Mouse (Mus musculus) small intestine, adult 2 months (tissue): ENCODE measurements around the gene Cpt1a. TPM values are rescaled to one million over a fixed set of nuclear protein-coding genes. Genes with fewer than 3 reads are reported as not detected.
A peak's percentile ranks its signal among the peaks of the same experiment; 100 is the strongest.

Source experiments
- H3K27ac ChIP-seq: fragments of 200-500 bp; 2 replicates; pipeline ENCODE4 v1.5.1; 2012; ENCODE audit warnings: low read depth, low read length, control low read depth, inconsistent platforms; ENCODE audit not compliant: insufficient read depth
- H3K27me3 ChIP-seq: fragments of 200-500 bp; 2 replicates; pipeline ENCODE4 v1.6.1; 2012; ENCODE audit warnings: mild to moderate bottlenecking, moderate library complexity, low read length, inconsistent platforms; ENCODE audit not compliant: control insufficient read depth, insufficient read depth
- H3K36me3 ChIP-seq: fragments of 200-500 bp; 2 replicates; pipeline ENCODE4 v1.6.1; 2012; ENCODE audit warnings: mild to moderate bottlenecking, low read length, control low read depth, inconsistent platforms; ENCODE audit not compliant: control insufficient read depth, insufficient read depth
- H3K4me1 ChIP-seq: fragments of 200-500 bp; 2 replicates; pipeline ENCODE4 v1.6.1; 2012; ENCODE audit warnings: low read length, inconsistent platforms, mixed read lengths; ENCODE audit not compliant: control insufficient read depth, insufficient read depth, insufficient read length
- H3K4me3 ChIP-seq: fragments of 200-500 bp; 2 replicates; pipeline ENCODE4 v1.5.1; 2012; ENCODE audit warnings: low read depth, mild to moderate bottlenecking, control low read depth, inconsistent platforms, low read length, moderate library complexity
- CTCF ChIP-seq: fragments of 200-500 bp; IDR thresholded peaks from 2 replicates; pipeline ENCODE4 v1.5.1; 2012; ENCODE audit warnings: low read depth, mild to moderate bottlenecking, control low read depth, inconsistent platforms, low read length, moderate library complexity, mixed read lengths; ENCODE audit not compliant: insufficient replicate concordance, insufficient read length; ENCODE audit errors: extremely low read depth
- POLR2A ChIP-seq: fragments of 200-500 bp; IDR thresholded peaks from 2 replicates; pipeline ENCODE4 v1.6.1; 2012; ENCODE audit warnings: low read depth, mild to moderate bottlenecking, control low read depth, inconsistent platforms, low read length, moderate library complexity
- WGBS: fragments of 180-500 bp; shearing (Covaris S2); methylation state at CpG from one replicate; pipeline ENCODE4 v1.1.7; 2018; 5-methylcytosine and 5-hydroxymethylcytosine counted together
- polyA plus RNA-seq: library from polyadenylated mRNA; depleted of rRNA; stranded (reverse); fragments of >200 nt; gene quantifications from 2 replicates; pipeline ENCODE4 v1.2.3, GENCODE M21; 2012

Gene Cpt1a
- polyA plus RNA-seq, 1 experiment = 92.1 TPM

DNA sequence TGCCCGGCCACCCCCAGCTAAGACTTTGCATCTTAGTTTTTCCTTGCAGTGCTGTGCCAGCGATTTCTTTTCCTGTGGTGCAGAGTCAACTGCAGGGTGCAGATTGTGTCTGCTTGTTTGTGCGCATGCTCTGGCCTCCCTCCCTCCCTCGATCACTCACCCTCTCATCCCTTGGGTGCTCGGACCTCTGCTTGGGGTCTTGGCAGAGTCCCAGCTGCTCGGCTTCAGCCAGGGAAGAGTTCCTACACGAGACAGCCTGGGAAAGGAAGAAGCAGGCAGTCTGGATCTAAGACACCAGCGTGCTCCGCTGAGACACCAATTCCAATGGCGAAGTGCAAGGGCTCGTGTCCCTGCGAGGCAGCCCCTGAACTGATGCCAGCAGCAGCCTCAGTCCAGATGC is 51.2 kb downstream of the Cpt1a start:
- H3K4me3 ChIP-seq = no peak overlapping the region
- H3K27ac ChIP-seq = no peak overlapping the region
- WGBS = 87% methylated on average over 12 of the region's 12 CpGs
- H3K27me3 ChIP-seq = no peaks in the 10 kb centered on the region
- TF ChIP-seq POLR2A (no peak), CTCF (no peak)
- H3K4me1 ChIP-seq = peaks cover 10% of the 10 kb centered on the region; the same call in 1 of the 2 replicates
- H3K36me3 ChIP-seq = peaks cover 80% of the 10 kb centered on the region

DNA sequence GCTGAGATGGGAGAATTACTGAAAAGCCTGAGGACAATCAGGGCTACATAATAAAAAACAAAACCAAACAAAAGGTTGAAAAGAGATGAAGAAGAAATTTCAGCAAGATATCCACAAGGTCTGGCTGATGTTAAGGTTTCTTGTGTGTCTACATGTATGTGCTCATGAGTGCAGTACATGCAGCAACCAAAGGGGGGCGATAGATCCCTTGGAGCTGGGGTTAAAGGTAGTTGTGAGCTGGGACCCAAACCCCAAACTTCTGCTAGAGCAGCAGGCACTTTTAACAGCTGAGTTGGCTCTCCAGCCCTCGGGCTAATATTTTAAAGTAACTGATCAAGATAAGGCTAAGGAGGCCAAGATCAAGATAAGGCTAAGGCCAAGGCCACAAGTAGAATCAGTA is 51.9 kb downstream of the Cpt1a start:
- H3K4me1 ChIP-seq = peaks cover 10% of the 10 kb centered on the region; the same call in 1 of the 2 replicates
- no peak overlapping the region for H3K4me3 ChIP-seq
- TF ChIP-seq POLR2A (no peak), CTCF (peak; percentile 30; the same call in 1 of the 2 replicates)
- H3K36me3 ChIP-seq = peaks cover 78% of the 10 kb centered on the region
- no peak overlapping the region for H3K27ac ChIP-seq
- 50% methylated on average over 2 of the region's 2 CpGs for WGBS
- H3K27me3 ChIP-seq = no peaks in the 10 kb centered on the region

DNA sequence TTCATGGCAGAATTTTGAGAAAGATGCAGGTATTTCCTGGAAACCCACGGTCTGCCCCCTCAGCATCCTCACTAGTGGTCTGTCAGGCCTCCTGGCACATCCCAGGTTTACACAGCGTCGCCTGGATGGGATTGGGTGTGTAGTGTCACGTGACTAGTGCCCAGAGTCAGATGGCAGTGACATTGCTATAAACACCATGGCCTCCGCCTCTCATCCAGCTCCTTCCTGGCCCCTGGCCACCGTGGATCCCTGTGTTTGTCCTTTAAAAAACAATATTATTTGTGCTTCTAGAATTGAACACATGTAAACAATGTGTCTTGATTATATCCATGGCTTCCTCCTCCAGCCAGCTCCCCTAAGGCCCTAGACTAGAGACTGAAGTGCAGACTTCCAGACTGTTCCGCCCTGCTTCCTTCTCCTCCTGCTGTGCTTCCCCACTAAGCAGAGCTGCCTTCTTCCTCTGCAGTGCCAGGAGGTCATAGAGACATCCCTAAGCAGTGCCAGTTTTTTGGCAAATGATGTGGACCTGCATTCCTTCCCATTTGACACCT is 53.9 kb downstream of the Cpt1a start:
- Histone ChIP-seq H3K27me3 (no peaks in the 10 kb centered on the region), H3K27ac (no peak overlapping the region), H3K4me3 (no peak overlapping the region), H3K36me3 (peaks cover 79% of the 10 kb centered on the region), H3K4me1 (peaks cover 10% of the 10 kb centered on the region; the same call in 1 of the 2 replicates)
- no peak for TF ChIP-seq CTCF
- TF ChIP-seq POLR2A = no peak
- WGBS = 74% methylated on average over 7 of the region's 7 CpGs

DNA sequence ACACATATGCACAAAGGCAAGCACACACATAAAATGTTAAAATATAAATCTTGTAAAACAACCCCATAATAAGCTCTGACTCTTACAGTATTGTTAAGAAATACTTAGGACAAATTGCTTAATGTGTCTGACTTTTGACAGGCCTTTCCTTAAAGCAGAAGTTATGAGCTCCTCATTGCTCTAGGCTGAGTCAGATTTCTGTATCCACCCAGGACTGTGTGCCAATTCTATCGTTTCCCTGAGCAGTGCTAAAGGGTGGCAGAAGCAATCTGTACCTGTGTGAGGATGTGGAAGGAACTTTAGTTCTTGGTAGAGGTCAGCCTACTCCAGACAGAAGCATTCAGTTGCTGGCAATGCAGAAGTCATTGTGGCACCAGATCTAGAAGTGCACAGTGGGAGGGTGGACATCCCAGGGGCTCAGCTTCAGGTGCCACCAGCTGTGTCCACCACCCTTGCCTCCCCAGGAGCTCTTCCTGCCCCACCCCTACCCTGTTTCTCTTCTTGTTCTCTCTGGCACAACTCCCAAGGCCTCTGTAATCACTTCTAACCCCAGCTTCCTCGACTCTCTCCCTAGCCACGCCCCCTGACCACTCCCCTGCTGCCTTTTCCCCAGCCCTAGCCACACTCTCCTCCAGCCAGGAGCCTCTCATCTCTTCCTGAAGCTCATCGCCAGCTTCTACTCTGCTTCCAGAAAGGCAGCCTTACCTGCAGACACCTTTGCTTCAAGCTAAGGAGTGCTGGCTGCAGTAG is 55.0 kb downstream of the Cpt1a start:
- no peak overlapping the region for H3K4me3 ChIP-seq
- H3K36me3 ChIP-seq = peaks cover 77% of the 10 kb centered on the region
- peak overlapping the region; percentile 40; the same call in 1 of the 2 replicates for H3K27ac ChIP-seq
- 16% methylated on average over 4 of the region's 4 CpGs for WGBS
- H3K4me1 ChIP-seq = peaks cover 10% of the 10 kb centered on the region; the same call in 1 of the 2 replicates
- H3K27me3 ChIP-seq = no peaks in the 10 kb centered on the region
- TF ChIP-seq CTCF (no peak), POLR2A (no peak)

DNA sequence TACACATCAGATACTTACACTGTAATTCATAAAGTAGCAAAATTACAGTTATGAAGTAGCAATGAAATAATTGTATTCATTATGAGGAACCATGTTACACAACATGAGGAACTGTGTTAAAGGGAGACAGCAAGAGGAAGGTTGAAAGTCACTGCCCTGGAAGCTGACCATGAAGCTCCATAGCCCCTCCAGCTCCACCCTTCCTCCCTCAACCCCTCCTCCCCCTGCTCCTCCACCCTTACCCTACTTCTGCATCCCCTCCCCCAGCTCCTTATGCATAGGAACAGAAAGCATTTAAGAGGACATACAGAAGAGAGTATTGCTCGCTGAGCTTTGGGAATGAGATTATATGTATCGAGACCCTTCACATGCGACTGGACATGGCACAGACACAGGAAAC is 56.5 kb downstream of the Cpt1a start:
- H3K4me1 ChIP-seq = peaks cover 10% of the 10 kb centered on the region; the same call in 1 of the 2 replicates
- peaks cover 75% of the 10 kb centered on the region for H3K36me3 ChIP-seq
- 93% methylated on average over 3 of the region's 3 CpGs for WGBS
- no peaks in the 10 kb centered on the region for H3K27me3 ChIP-seq
- no peak overlapping the region for H3K27ac ChIP-seq
- no peak for TF ChIP-seq CTCF
- TF ChIP-seq POLR2A = no peak
- H3K4me3 ChIP-seq = no peak overlapping the region

DNA sequence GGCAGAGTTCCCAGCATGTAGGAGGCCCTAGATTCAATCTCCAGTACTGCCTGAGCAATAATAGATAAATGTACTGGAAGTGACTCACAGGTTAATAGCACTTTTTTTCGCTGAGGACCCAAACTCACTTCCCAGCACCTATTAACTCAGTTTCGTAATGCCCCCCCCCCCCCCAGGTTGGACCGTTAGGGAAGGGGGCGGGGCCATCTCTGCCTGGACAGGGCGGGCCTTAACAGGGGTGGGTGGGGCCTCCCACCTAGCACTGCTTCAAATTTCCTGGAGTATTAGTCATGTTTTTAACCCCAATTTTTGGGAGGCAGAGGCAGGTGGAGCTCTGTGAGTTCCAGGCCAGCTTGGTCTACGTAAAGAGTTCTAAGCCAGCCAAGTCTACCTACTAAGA is 65.9 kb downstream of the Cpt1a start:
- no peak overlapping the region for H3K27ac ChIP-seq
- peaks cover 2% of the 10 kb centered on the region; the same call in 1 of the 2 replicates for H3K4me1 ChIP-seq
- 46% methylated on average over 6 of the region's 6 CpGs for WGBS
- no peaks in the 10 kb centered on the region for H3K27me3 ChIP-seq
- H3K36me3 ChIP-seq = peaks cover 24% of the 10 kb centered on the region
- no peak overlapping the region for H3K4me3 ChIP-seq
- no peak for TF ChIP-seq POLR2A
- no peak for TF ChIP-seq CTCF

DNA sequence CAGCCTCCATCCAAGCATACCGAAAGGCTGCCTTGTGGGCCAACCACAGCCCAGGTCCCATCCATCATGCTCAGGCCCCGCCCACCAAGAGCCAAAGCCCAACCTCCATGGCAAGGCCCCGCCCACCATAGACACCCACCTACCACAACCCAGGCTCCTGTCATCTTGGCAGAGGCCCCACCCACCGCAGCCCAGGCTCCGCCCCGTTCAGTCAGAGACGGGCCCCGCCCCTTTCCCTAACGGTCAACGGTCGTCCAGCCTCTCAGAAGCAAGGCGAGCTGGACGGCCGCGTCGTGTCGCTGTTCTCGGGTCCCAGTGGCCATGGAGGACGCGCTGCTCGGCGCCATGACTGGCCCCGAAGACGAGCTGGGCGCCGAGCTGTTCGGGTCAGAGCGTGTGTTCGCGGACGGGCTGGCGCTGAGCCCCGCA is 66.5 kb downstream of the Cpt1a start, which contains the start of gene Tesmin:
TSS of gene Tesmin (plus strand) at position 229 of the 429 bp plus-strand sequence.
- peaks cover 21% of the 10 kb centered on the region for H3K36me3 ChIP-seq
- WGBS = 3% methylated on average over 33 of the region's 33 CpGs
- 0 out of 2 replicates have a peak within 1 kb of the TSS, but pooled peaks have one; percentile 10 for H3K27ac ChIP-seq

More for the DNA sequence above, 66.5 kb downstream of the Cpt1a start, which contains the start of gene Tesmin:
- Histone ChIP-seq H3K4me3 (peak within 1 kb of the TSS; percentile 67), H3K4me1 (peaks cover 2% of the 10 kb centered on the region; the same call in 1 of the 2 replicates), H3K27me3 (no peaks in the 10 kb centered on the region)
- no peak for TF ChIP-seq POLR2A
- peak; percentile 25; the same call in 1 of the 2 replicates for TF ChIP-seq CTCF
